Mouse (Mus musculus): ENCODE measurements around the gene Cacnb2.

- TF ChIP-seq EP300 (IDR thresholded peaks at IDR 0.05; ENCODE audit: low read depth): no peak
- TF ChIP-seq CTCF (IDR thresholded peaks at IDR 0.05; ENCODE audit: low read depth): peak; percentile 41
Observed at GRCm38 (mm10) chr2:14851383-14851782, 248.5 kb downstream of the Cacnb2 start.
